Mouse (Mus musculus): Measurements from ENCODE around the gene Izumo2.

DNA sequence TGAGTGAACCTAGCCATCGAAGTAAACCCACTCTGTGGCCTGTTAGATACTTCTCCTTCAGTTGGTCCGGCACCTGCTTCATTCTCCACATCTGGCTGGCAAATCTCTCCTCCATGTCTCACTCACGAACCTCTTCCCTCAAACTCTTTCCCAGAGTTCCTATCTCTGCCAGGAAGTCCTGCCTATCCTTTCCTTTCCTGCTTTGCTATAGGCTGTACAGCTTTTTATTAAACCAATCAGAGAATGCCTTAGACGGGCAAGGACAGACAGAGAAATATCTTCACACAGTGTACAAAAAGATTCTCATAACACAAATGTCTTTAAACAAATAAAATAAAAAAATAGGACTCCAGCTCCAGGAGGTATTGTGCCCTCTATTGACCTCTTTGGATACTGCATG lies 3.5 kb upstream of the Izumo2 start:
- TF ChIP-seq POLR2A (IDR thresholded peaks at IDR 0.05; ENCODE audit: control insufficient read depth in 1 of 2, insufficient read depth in 1 of 2, low read depth in 1 of 2, low read length in 2 of 2, poor library complexity in 1 of 2) (no peak), MAZ (IDR thresholded peaks at IDR 0.05; ENCODE audit: low read depth, low read length) (no peak)

All from MEL (cell line).